Mouse (Mus musculus) erythroblast, embryonic 14.5 days (primary cell): ENCODE measurements around the gene 1110051M20Rik.
"Not testable (repeated sequence)": the region's sequence is repeated elsewhere in the genome, so short reads cannot be mapped to it uniquely, and the experiment has no call there.

Experiments
- GATA1 ChIP-seq: IDR thresholded peaks from 2 replicates; pipeline ENCODE4 v1.6.1; 2012; ENCODE audit warnings: low read length, inconsistent platforms, mixed read lengths
- TAL1 ChIP-seq: IDR thresholded peaks from 3 replicates; pipeline ENCODE4 v1.6.1; 2012; ENCODE audit warnings: low read length, inconsistent platforms, mixed read lengths

DNA sequence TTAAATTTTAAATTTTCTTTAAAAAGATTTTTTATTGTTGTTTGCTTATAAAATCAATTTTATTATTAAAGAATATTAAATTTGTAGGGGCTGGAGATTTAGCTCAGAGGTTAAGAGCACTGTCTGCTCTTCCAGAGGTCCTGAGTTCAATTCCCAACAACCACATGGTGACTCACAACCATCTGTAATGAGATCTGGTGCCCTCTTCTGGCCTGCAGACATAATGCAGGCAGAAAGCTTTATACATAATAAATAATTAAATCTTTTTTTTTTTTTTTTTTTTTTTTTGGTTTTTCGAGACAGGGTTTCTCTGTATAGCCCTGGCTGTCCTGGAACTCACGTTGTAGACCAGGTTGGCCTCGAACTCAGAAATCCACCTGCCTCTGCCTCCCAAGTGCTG is 42.8 kb upstream of the 1110051M20Rik start:
- not testable (repeated sequence) for TF ChIP-seq GATA1, TAL1
